Comparison of ENCODE assay signal across 23 mouse cellular contexts in the genomic region with DNA sequence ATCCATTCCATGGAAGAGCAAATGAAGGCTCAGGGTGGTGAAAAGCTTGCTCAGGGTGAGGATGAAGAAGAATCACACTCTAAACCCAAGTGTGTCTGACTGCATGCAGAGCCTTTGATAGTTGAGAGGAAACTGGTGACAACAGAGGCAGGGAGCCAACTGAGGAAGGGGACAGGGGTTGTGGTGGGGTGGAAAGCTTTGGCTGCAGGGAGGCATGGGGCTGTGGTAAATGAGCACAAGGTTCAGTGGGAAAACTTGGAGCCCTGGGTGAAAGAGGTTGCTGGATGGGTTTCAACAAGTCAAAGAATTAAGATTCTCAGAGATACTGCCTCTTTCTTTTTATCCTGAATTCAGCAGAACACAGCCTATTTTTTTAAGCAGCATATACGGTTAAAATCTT. TPM values are rescaled to one million over a fixed set of nuclear protein-coding genes. Genes with fewer than 3 reads are reported as not detected.
DNase-seq lines count a peak whose midpoint lies in the region; ATAC-seq and TF ChIP-seq lines count a peak whose summit lies in the region.
"Had no signal": no experiment of that assay in that cellular context is flagged by ENCODE, and none has a peak within 500 bp of the region (broad histone marks: within the 10 kb centered on the region; RNA-seq: fewer than 3 reads in every experiment).

No protein-coding gene starts in this region.

- ATAC-seq in heart, embryonic 15.5 days (replicated peaks; ENCODE audit: insufficient number of reproducible peaks, insufficient read depth, low FRiP score, low read depth) = no peak
- no peak; the same call in 1 of the 2 replicates for ATAC-seq in lung, embryonic 14.5 days (ENCODE audit: insufficient read depth)
- no peak for ATAC-seq in stomach, embryonic 14.5 days (ENCODE audit: insufficient number of reproducible peaks, insufficient read depth, low FRiP score, low read depth)
- ATAC-seq: forebrain, embryonic 14.5 days; inflammation-experienced regulatory T-cells, adult 6 months had no signal

- no peak for DNase-seq in heart, postnatal 25 days (ENCODE audit: low spot score)
- DNase-seq in lung, embryonic 14.5 days = peak; percentile 35
- DNase-seq in lung, postnatal 14 days = no peak
- peak; percentile 38 for DNase-seq in brain, embryonic 14.5 days (ENCODE audit: low read depth)
- DNase-seq in left cerebral cortex, postnatal 25 days (ENCODE audit: low spot score in 2 of 2) = no peak
- DNase-seq: adrenal gland, adult 8-10 months; cerebellum, adult 18-20 months; cerebellum, postnatal 25 days; heart, postnatal 4 days; kidney, adult 18-20 months; left cerebral cortex, postnatal 4 days; lung, postnatal 36 days; right cerebral cortex, adult 18-20 months; right cerebral cortex, postnatal 4 days had no signal

- no peak for TF ChIP-seq POLR2A in brain, embryonic 14.5 days (IDR thresholded peaks at IDR 0.05; ENCODE audit: borderline replicate concordance, extremely low read depth, insufficient read depth, insufficient read length, poor library complexity, severe bottlenecking)

- 0 out of 2 replicates have a peak, but pooled peaks cover 3% of the 10 kb centered on the region for H3K9me3 ChIP-seq in heart, embryonic 15.5 days (replicated peaks)
- H3K9me3 ChIP-seq in lung, embryonic 14.5 days (ENCODE audit: low read depth, low read length) = no peaks in the 10 kb centered on the region; the same call in 1 of the 2 replicates
- H3K9me3 ChIP-seq in stomach, embryonic 14.5 days (ENCODE audit: control insufficient read depth, low read depth, low read length) = no peaks in the 10 kb centered on the region
- H3K9me3 ChIP-seq: embryonic facial prominence, embryonic 13.5 days; limb, embryonic 15.5 days; neural tube, embryonic 15.5 days had no signal

- intact Hi-C loops in heart, postnatal 25 days (cut with DNase I) = no loop called here
- intact Hi-C loops in left cerebral cortex, postnatal 25 days (cut with DNase I) = no loop called here

- H3K4me3 ChIP-seq in heart, embryonic 15.5 days = no peak overlapping the region
- H3K4me3 ChIP-seq in lung, embryonic 14.5 days (ENCODE audit: low read depth, low read length) = no peak overlapping the region
- H3K4me3 ChIP-seq in stomach, embryonic 14.5 days (ENCODE audit: low read depth, low read length) = no peak overlapping the region
- H3K4me3 ChIP-seq: embryonic facial prominence, embryonic 13.5 days; left cerebral cortex, adult 2 months; limb, embryonic 15.5 days; neural tube, embryonic 15.5 days had no signal

- TF ChIP-seq CTCF in lung, embryonic 14.5 days (IDR thresholded peaks at IDR 0.05; ENCODE audit: low read depth) = no peak
- TF ChIP-seq CTCF in brain, embryonic 14.5 days (IDR thresholded peaks at IDR 0.05; ENCODE audit: borderline replicate concordance, extremely low read depth, insufficient read depth, insufficient read length) = no peak

- 21% methylated on average over 1 of the region's 1 CpGs for WGBS in heart, embryonic 15.5 days
- 35% methylated on average over 1 of the region's 1 CpGs for WGBS in lung, embryonic 14.5 days
- 27% methylated on average over 1 of the region's 1 CpGs for WGBS in stomach, embryonic 14.5 days

- H3K36me3 ChIP-seq in heart, embryonic 15.5 days = no peaks in the 10 kb centered on the region
- no peaks in the 10 kb centered on the region for H3K36me3 ChIP-seq in lung, embryonic 14.5 days (ENCODE audit: insufficient read depth)
- H3K36me3 ChIP-seq in stomach, embryonic 14.5 days (ENCODE audit: control insufficient read depth, insufficient read depth, low read length) = no peaks in the 10 kb centered on the region
- H3K36me3 ChIP-seq: limb, embryonic 15.5 days; neural tube, embryonic 15.5 days had no signal

- no peaks in the 10 kb centered on the region for H3K27me3 ChIP-seq in heart, embryonic 15.5 days
- no peaks in the 10 kb centered on the region for H3K27me3 ChIP-seq in lung, embryonic 14.5 days (ENCODE audit: insufficient read depth, low read length)
- H3K27me3 ChIP-seq in stomach, embryonic 14.5 days (ENCODE audit: control insufficient read depth, insufficient read depth, low read length) = no peaks in the 10 kb centered on the region
- H3K27me3 ChIP-seq: embryonic facial prominence, embryonic 13.5 days; limb, embryonic 15.5 days; neural tube, embryonic 15.5 days had no signal

- no peak overlapping the region for H3K9ac ChIP-seq in heart, embryonic 15.5 days
- no peak overlapping the region for H3K9ac ChIP-seq in lung, embryonic 14.5 days
- H3K9ac ChIP-seq in stomach, embryonic 14.5 days (replicated peaks; ENCODE audit: low read depth, low read length) = no peak overlapping the region
- H3K9ac ChIP-seq: embryonic facial prominence, embryonic 13.5 days; limb, embryonic 15.5 days; neural tube, embryonic 15.5 days had no signal

- 0 out of 2 replicates have a peak overlapping the region, but pooled peaks have one; percentile 40 for H3K27ac ChIP-seq in heart, embryonic 15.5 days
- H3K27ac ChIP-seq in lung, embryonic 14.5 days (ENCODE audit: low read depth) = peak overlapping the region; percentile 10; the same call in 1 of the 2 replicates
- peak overlapping the region; percentile 45; the same call in 1 of the 2 replicates for H3K27ac ChIP-seq in stomach, embryonic 14.5 days (ENCODE audit: low read length)
- H3K27ac ChIP-seq: embryonic facial prominence, embryonic 13.5 days; kidney, postnatal 0 days; left cerebral cortex, adult 2 months; limb, embryonic 15.5 days; neural tube, embryonic 15.5 days had no signal

- H3K4me1 ChIP-seq in heart, embryonic 15.5 days (replicated peaks) = peaks cover 25% of the 10 kb centered on the region
- H3K4me1 ChIP-seq in lung, embryonic 14.5 days (ENCODE audit: insufficient read depth) = peaks cover 8% of the 10 kb centered on the region
- peaks cover 16% of the 10 kb centered on the region for H3K4me1 ChIP-seq in stomach, embryonic 14.5 days (ENCODE audit: control insufficient read depth, insufficient read depth, low read length)
- H3K4me1 ChIP-seq: neural tube, embryonic 15.5 days had no signal

- H3K4me2 ChIP-seq in heart, embryonic 15.5 days = no peak overlapping the region
- H3K4me2 ChIP-seq in lung, embryonic 14.5 days = no peak overlapping the region
- no peak overlapping the region for H3K4me2 ChIP-seq in stomach, embryonic 14.5 days (replicated peaks; ENCODE audit: low read depth, low read length)
- H3K4me2 ChIP-seq: embryonic facial prominence, embryonic 13.5 days; limb, embryonic 15.5 days; neural tube, embryonic 15.5 days had no signal

RNA-seq across cellular contexts. Expression of a gene that starts 43.9 kb away (rescaled TPM):
- 88.2 and 103 TPM in 2 replicates for polyA plus RNA-seq in heart, embryonic 15.5 days (2015; fragmentation: Nextera tagmentation; extraction: Ambion mirVana)
- 100 to 1,000 TPM; 124 to 133 TPM for total RNA-seq in heart, postnatal 25 days (2021)
- 76.0 and 78.5 TPM in 2 replicates for polyA plus RNA-seq in lung, embryonic 14.5 days (2014; fragmentation: Nextera tagmentation; extraction: Ambion mirVana)
- polyA plus RNA-seq in brain, embryonic 14.5 days (2012; rRNA removed) = 11.5 and 12.2 TPM in 2 replicates
- polyA plus RNA-seq in stomach, embryonic 14.5 days (2014; fragmentation: Nextera tagmentation; extraction: Ambion mirVana) = 92.4 and 94.8 TPM in 2 replicates
- 10 to 100 TPM; 15.5 to 17.1 TPM for total RNA-seq in left cerebral cortex, postnatal 25 days (2021)

Comparison
In these comparisons a context has a peak if more than half of its experiments do, and no peak if none do; other contexts are left out.
1. DNase-seq: peak in lung, embryonic 14.5 days (single experiment) and brain, embryonic 14.5 days (single experiment); none in heart, postnatal 25 days (single experiment), lung, postnatal 14 days (single experiment) and left cerebral cortex, postnatal 25 days (0 of 2).
2. Peak in every context shown above with its lines, with median percentiles within 50 percentile points of each other: H3K27ac ChIP-seq.